ENCODE assay signal across 22 mouse cellular contexts in genomic region chr13:107822198-107822597, GRCm38 (mm10).
A peak's percentile ranks its signal among the peaks of the same experiment; 100 is the strongest.
DNase-seq lines count a peak whose midpoint lies in the region; ATAC-seq and TF ChIP-seq lines count a peak whose summit lies in the region.
"Had no signal": no experiment of that assay in that cellular context is flagged by ENCODE, and none has a peak within 500 bp of the region (broad histone marks: within the 10 kb centered on the region; RNA-seq: fewer than 3 reads in every experiment).

No protein-coding gene starts in this region.

- H3K4me1 ChIP-seq in limb, embryonic 12.5 days (replicated peaks): peaks cover 34% of the 10 kb centered on the region
- H3K4me1 ChIP-seq in limb, embryonic 10.5 days: peaks cover 26% of the 10 kb centered on the region
- peaks cover 13% of the 10 kb centered on the region for H3K4me1 ChIP-seq in limb, embryonic 14.5 days (ENCODE audit: control insufficient read depth, insufficient read depth, low read length)

- DNase-seq in heart, adult 11 months: peak; percentile 43
- DNase-seq in heart, postnatal 25 days (ENCODE audit: low spot score): no peak
- no peak for DNase-seq in limb, embryonic 10.5 days (ENCODE audit: low spot score)
- DNase-seq in limb, embryonic 14.5 days (ENCODE audit: low spot score): no peak
- peak; percentile 56 for DNase-seq in retina, postnatal 1 day
- no peak for DNase-seq in gastrocnemius, postnatal 14 days
- DNase-seq in adrenal gland, adult 18-20 months (ENCODE audit: low spot score in 2 of 2): no peak
- DNase-seq: adrenal gland, adult 8-10 months; adrenal gland, postnatal 14 days; adrenal gland, postnatal 36 days; cerebellum, adult 11-12 months; cerebellum, adult 2 months; cerebellum, adult 9-10 months; cerebellum, postnatal 10 days; cerebellum, postnatal 25 days had no signal

- no peak overlapping the region for H3K9ac ChIP-seq in limb, embryonic 12.5 days (replicated peaks)
- no peak overlapping the region for H3K9ac ChIP-seq in limb, embryonic 14.5 days (ENCODE audit: low read depth, low read length, severe bottlenecking)
- H3K9ac ChIP-seq: embryonic facial prominence, embryonic 15.5 days; forebrain, embryonic 12.5 days had no signal

- H3K36me3 ChIP-seq in limb, embryonic 12.5 days: no peaks in the 10 kb centered on the region
- H3K36me3 ChIP-seq in limb, embryonic 10.5 days: no peaks in the 10 kb centered on the region
- no peaks in the 10 kb centered on the region for H3K36me3 ChIP-seq in limb, embryonic 14.5 days (ENCODE audit: control insufficient read depth, insufficient read depth, low read length)
- H3K36me3 ChIP-seq: embryonic facial prominence, embryonic 15.5 days; forebrain, embryonic 10.5 days; forebrain, embryonic 12.5 days had no signal

- H3K4me2 ChIP-seq in limb, embryonic 12.5 days: no peak overlapping the region
- no peak overlapping the region for H3K4me2 ChIP-seq in limb, embryonic 14.5 days (replicated peaks; ENCODE audit: low read depth, low read length, severe bottlenecking)
- H3K4me2 ChIP-seq: embryonic facial prominence, embryonic 15.5 days; forebrain, embryonic 12.5 days had no signal

- WGBS in limb, embryonic 12.5 days: 46% methylated on average over 2 of the region's 2 CpGs
- WGBS in limb, embryonic 10.5 days: 75% methylated on average over 2 of the region's 2 CpGs
- 51% methylated on average over 2 of the region's 2 CpGs for WGBS in limb, embryonic 14.5 days

- no peaks in the 10 kb centered on the region for H3K9me3 ChIP-seq in limb, embryonic 12.5 days
- no peaks in the 10 kb centered on the region for H3K9me3 ChIP-seq in limb, embryonic 10.5 days (replicated peaks)
- no peaks in the 10 kb centered on the region for H3K9me3 ChIP-seq in limb, embryonic 14.5 days (ENCODE audit: control insufficient read depth, low read length)
- H3K9me3 ChIP-seq: embryonic facial prominence, embryonic 15.5 days; forebrain, embryonic 10.5 days; forebrain, embryonic 12.5 days had no signal

- H3K27me3 ChIP-seq in limb, embryonic 12.5 days: no peaks in the 10 kb centered on the region
- H3K27me3 ChIP-seq in limb, embryonic 10.5 days (ENCODE audit: low read depth, poor library complexity, severe bottlenecking): no peaks in the 10 kb centered on the region
- H3K27me3 ChIP-seq in limb, embryonic 14.5 days (ENCODE audit: control insufficient read depth, insufficient read depth, low read length): no peaks in the 10 kb centered on the region
- H3K27me3 ChIP-seq: embryonic facial prominence, embryonic 15.5 days; forebrain, embryonic 12.5 days had no signal

- H3K4me3 ChIP-seq in limb, embryonic 12.5 days (replicated peaks): no peak overlapping the region
- H3K4me3 ChIP-seq in limb, embryonic 10.5 days: no peak overlapping the region
- H3K4me3 ChIP-seq in limb, embryonic 14.5 days (replicated peaks; ENCODE audit: low read length): no peak overlapping the region
- H3K4me3 ChIP-seq: embryonic facial prominence, embryonic 15.5 days; erythroblast, embryonic 14.5 days; forebrain, embryonic 10.5 days; forebrain, embryonic 12.5 days had no signal

- no peak for TF ChIP-seq POLR2A in limb, embryonic 14.5 days (IDR thresholded peaks at IDR 0.05; ENCODE audit: borderline replicate concordance, extremely low read depth, insufficient read depth, insufficient read length)

- no peak overlapping the region for H3K27ac ChIP-seq in limb, embryonic 12.5 days
- H3K27ac ChIP-seq in limb, embryonic 10.5 days: no peak overlapping the region
- no peak overlapping the region for H3K27ac ChIP-seq in limb, embryonic 14.5 days (replicated peaks; ENCODE audit: low read depth, low read length)
- H3K27ac ChIP-seq: embryonic facial prominence, embryonic 15.5 days; forebrain, embryonic 10.5 days; forebrain, embryonic 12.5 days had no signal

- intact Hi-C loops in heart, postnatal 25 days (cut with DNase I): no loop called here
- intact Hi-C loops in gastrocnemius, postnatal 14 days (cut with DNase I; ENCODE audit: low total_unique reads): no loop called here

- ATAC-seq in limb, embryonic 12.5 days (ENCODE audit: insufficient number of reproducible peaks, insufficient read depth, low FRiP score, low TSS enrichment, low read depth): peak; percentile 31; the same call in 1 of the 2 replicates
- ATAC-seq in limb, embryonic 14.5 days (ENCODE audit: low FRiP score, low read depth): 0 out of 2 replicates have a peak, but pooled peaks have one; percentile 26
- ATAC-seq: forebrain, embryonic 14.5 days; forebrain, embryonic 16.5 days had no signal

Comparison
In these comparisons a context has a peak if more than half of its experiments do, and no peak if none do; other contexts are left out.
1. DNase-seq: peak in heart, adult 11 months (single experiment) and retina, postnatal 1 day (single experiment); none in heart, postnatal 25 days (single experiment), limb, embryonic 10.5 days (single experiment), limb, embryonic 14.5 days (single experiment), gastrocnemius, postnatal 14 days (single experiment) and adrenal gland, adult 18-20 months (0 of 2).